Mouse (Mus musculus): ENCODE data around the gene Morf4l1.

DNA sequence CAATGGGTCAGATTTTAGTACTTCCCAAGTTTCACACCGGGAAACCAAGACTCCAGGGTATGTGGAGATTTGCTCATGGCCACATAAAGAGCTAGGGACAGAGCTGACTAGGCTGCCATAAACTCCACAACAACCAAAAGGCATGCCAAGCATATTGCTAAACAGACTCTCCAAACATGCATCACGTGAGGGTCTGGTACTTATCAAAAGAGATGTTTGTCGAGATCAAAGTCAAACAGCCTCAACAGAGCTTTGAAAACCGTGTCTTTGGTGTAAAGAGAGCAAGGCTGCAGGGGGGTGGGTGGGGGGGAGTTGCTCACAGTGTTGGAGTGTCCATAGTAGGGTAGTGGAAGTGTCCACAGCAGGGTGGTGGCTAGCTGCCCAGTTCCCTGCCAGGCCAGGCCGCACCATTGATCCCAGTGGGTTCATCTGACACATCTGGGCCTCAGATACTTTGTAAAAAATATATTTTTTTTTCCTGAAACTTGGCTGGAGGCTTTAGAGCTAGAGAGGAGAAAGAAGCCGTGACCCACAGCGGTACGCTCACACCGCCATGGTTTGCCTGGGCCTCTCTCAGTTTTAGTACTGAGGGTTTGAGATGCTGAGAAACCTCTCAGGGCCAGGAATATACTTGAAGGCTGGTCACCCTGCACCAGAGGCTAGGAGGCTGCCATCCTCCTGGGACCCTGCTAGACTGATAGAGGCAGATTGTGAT lies 21.5 kb upstream of the Morf4l1 start:
- TF ChIP-seq CTCF (IDR thresholded peaks at IDR 0.05; ENCODE audit: low read depth, low read length) (no peak), POLR2A (IDR thresholded peaks at IDR 0.05; ENCODE audit: borderline replicate concordance, low read depth, low read length) (no peak)

All from bone marrow macrophage, adult 2 months (primary cell).